Mouse (Mus musculus): Measurements from ENCODE around the gene Tmem38a.

Gene Tmem38a

GRCm38 (mm10) chr8:72584390-72584789 lies 12.5 kb downstream of the Tmem38a start:
- DNase-seq (ENCODE audit: low spot score in 2 of 2) = no peak

DNA sequence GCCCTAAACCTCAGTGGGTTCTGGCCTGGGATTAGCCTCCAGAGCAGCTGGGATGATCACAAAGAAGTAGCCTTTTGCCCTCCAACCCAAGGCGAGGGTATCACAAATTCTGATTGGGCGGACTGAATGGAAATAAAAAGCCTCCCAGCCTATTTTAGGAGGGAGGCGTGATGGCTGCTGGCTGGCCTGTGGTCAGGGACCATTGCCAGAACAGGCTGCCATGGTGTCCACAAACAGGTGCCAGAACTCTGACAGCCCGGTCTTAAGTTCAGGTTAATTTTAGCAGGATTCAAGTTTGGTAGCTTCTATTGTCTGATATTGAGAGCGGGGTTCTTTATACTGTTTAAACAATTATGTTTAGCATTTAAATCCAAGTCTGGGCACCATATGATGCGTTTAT lies 16.0 kb downstream of the Tmem38a start:
- DNase-seq (ENCODE audit: low spot score in 2 of 2) = no peak

DNA sequence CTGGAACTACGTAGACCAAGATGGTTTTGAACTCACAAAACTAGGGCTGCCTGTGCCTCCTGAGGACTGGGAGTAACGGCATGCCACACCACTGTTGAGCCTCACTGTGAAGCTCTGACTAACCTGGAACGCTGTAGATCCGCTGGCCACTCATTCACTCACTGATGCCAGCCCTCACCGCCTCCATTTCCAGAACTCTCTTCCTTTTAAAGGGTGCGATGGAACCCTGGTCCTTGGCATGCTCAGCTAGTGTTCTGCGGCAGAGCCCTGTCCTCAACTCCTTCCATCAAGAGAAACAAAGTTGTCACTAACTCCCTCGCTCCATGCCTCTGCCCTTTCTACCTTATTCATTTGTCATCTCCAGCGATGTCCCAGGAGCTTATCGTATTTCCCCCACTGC lies 17.0 kb downstream of the Tmem38a start:
- no peak for DNase-seq (ENCODE audit: low spot score in 2 of 2)

GRCm38 (mm10) chr8:72589286-72589685 lies 17.4 kb downstream of the Tmem38a start:
- DNase-seq (ENCODE audit: low spot score in 2 of 2) = peak; percentile 44 to 54

DNA sequence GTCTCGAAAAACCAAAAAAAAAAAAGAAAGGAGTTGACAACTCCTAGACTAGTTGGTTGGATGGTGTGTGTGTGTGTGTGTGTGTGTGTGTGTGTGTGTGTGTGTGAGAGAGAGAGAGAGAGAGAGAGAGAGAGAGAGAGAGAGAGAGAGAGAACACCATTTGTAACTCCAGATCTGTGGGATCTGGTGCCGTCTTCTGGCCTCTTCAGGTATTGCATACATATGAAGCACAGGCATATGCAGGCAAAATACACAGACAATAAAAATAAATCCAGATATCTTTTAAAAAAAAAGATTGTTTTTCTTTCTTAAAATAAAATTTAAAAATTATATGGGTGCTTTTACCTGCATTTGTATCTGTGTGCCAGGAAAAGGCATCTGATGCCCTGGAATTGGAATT lies 18.3 kb downstream of the Tmem38a start:
- DNase-seq (ENCODE audit: low spot score in 2 of 2) = peak in 1 of 2 experiments; percentile 42
